Mouse (Mus musculus): Measurements from ENCODE around the gene Cand2.

The Cand2 gene

DNA sequence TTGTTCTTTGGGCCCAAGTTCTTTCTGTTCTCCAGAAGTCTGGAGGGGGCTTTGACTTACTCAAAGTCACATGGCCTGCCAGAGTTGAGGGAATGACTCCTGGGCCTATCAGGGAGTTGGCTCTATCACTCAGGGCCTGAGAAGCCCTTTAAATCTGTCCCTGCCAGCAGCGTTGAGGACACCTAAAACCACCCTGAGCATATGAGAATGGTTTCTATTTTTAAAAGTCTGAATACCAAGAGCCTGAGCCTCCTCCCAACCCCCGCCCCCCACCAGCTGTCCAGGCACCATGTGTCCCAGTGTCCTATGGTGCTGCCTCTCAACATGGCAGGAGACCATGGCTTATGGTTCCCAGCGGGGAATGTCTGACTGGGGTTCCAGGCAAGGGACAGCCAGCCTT lies 1.5 kb downstream of the Cand2 start:
- no peak for DNase-seq

- DNase-seq = no peak
These were observed 2.0 kb downstream of the Cand2 start for GRCm38 (mm10) chr6:115776363-115776762.

- DNase-seq = no peak
These were observed 8.4 kb downstream of the Cand2 start for GRCm38 (mm10) chr6:115782781-115783180.

- DNase-seq = no peak
These were observed 16.7 kb downstream of the Cand2 start for GRCm38 (mm10) chr6:115791016-115791415.

GRCm38 (mm10) chr6:115791842-115792686 lies 17.7 kb downstream of the Cand2 start:
- DNase-seq = no peak

- no peak for DNase-seq
These were observed 18.4 kb downstream of the Cand2 start for GRCm38 (mm10) chr6:115792691-115793215.

- no peak for DNase-seq
These were observed 27.5 kb downstream of the Cand2 start for GRCm38 (mm10) chr6:115801811-115802210.

DNA sequence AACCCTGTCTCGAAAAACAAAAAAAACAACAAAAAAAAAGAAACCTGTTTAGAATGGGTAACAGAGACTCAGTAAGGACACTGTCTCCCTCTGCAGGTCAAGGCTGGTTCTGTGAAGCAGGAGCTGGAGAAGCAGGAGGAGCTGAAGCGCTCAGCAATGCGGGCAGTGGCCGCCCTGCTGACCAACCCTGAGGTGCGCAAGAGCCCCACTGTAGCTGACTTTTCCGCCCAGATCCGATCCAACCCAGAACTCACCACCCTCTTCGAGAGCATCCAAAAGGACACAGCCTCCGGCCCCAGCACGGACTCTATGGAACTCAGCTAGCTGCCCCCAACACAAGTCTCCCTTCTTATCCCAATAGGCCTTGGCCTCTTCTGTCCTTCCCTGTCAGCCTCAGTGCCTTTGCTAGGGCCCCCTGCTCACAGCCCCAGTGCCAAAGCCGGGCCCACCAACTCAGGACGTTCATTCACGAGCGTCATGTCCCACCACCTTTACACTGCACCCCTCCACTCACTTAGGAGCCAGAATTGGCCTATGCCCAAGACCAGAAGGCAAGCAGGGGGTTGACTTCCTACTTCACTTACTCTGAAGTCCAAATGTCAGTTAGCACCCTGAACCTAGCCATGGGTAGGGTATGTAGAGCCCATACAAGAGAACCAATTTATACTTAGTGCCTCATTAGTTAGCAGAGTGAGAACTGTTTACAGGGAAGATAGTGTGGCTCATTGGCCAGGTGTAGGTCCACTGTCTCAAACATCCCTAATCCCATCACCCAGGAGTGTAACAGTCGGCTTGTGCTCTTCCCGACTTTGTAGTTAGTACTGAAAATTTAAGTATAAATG lies 29.4 kb downstream of the Cand2 start:
- DNase-seq = peak; percentile 83

DNA sequence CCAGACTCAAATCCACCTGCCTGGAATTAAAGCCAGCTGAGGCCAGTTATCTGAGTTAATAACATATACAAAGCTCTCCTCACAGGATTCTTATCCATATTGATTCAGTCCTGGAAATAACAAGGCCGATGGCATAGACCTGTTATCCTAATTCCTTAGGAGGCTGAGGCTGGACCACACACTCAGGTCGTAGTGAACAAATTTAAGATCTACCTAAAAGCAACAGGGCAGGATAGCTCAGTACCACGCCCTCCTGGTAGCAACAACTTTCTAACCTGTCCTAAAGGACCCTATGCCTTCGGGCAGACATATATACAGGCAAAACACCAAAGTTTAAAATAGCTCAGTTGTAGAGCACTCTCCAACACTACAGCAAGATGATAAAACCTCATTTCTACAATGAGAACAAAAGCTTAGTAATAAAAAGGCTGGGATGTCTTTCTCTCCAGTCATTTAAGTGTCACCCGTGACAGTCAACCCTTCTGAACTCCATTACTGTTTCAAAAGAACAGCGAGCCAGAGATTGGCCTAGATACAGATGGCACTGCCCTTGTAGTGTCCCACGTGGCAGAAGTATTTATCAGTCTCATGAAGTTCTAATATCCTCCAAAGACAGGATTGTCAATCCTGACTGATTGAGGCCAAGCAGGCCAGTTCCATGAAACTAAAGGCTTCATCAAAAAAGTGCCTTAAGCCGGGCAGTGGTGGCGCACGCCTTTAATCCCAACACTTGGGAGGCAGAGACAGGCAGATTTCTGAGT lies 30.3 kb downstream of the Cand2 start:
- no peak for DNase-seq

DNA sequence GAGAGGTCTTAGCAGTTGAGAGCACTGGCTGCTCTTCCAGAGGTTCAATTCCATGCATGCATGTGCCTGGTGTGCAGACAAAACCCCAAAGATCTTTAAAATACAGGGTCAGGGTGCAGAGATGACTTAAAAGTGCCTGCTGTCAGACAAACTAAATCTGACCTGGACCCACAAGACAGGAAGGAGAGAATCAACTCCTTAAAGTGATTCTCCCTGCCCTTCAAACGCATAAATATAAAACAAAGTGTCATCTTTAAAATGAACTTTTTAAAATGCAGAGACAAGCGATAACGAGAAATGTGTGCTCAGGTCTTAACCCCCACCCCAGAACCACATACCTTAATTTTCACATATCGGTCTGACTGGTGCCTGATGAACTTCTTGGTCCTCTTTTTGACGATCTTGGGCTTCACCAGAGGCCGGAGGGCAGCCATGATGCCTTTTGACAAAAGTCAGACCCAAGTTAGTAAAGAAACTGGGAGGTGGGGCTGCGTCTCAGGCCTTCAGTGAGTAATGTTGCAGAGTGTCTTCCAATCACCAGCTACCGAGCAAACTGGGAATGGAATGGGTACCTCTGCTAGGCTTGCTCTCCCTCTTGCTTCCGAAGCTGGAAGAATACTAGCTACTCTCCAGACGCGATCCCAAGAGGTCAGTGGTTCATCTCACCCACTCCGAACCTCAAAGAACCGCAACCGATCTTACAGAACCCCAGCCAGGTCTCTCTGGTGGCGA lies 33.3 kb downstream of the Cand2 start:
- no peak for DNase-seq

DNA sequence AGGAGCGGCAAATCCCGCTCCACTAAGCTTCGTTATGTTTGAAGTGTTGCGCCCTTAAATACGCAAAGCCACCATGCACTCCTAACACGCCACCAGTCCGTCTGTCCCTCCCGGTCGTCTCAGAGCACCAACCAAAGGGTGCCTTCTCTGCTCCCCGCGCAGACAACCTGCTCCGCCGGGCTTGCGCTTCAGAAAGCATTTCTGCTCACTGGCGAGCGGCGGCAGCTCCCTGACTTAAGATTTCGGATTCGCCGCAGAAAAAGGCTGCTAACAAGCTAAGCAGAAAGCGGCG lies 33.8 kb downstream of the Cand2 start:
- no peak for DNase-seq

- DNase-seq = peak; percentile 87
These were observed 34.3 kb downstream of the Cand2 start, which contains the start of gene Rpl32 for GRCm38 (mm10) chr6:115808488-115809231. Rpl32 (minus strand) TSS chr6:115808747.

DNA sequence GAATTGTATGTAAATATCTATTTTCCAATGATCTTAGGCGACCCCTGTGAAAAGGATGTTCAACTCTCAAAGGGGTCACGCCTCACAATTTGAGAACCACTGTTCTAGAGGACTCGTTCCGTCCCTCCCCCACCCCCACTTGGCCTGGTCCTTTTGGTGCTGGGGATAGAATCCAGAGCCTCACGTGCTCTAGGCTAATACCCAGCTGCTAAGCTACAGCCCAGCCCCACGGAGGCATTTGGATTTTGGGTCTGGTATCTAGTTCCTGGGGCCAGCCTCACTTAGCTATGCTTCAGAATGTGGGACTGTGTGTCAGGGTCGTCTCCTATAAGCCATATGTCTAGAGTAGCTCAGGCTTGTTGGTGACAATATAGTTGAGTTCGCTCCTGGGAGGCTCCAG lies 37.3 kb downstream of the Cand2 start:
- no peak for DNase-seq

GRCm38 (mm10) chr6:115814104-115814503 lies 39.8 kb downstream of the Cand2 start:
- DNase-seq = peak; percentile 67

DNA sequence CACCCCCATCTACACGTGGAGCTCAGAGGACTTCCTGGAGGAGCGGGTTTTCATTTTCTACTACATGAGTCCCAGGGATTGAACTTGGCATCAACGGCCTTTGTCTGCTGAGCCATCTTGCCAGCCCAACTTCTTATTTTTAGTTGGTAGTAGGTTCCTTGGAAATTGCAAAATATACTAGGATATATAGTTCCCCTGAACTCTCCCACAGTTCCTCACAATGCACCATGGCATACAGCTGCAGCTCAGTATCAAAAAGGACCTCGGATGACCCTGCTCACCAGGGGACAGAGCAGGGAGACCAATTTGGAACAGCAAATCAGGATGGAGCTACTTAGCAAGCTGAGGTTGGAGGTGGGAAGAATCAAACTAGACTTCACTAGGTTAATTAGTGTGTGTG lies 40.7 kb downstream of the Cand2 start:
- DNase-seq = no peak

- DNase-seq = no peak
These were observed 43.8 kb downstream of the Cand2 start for GRCm38 (mm10) chr6:115818129-115818528.

DNA sequence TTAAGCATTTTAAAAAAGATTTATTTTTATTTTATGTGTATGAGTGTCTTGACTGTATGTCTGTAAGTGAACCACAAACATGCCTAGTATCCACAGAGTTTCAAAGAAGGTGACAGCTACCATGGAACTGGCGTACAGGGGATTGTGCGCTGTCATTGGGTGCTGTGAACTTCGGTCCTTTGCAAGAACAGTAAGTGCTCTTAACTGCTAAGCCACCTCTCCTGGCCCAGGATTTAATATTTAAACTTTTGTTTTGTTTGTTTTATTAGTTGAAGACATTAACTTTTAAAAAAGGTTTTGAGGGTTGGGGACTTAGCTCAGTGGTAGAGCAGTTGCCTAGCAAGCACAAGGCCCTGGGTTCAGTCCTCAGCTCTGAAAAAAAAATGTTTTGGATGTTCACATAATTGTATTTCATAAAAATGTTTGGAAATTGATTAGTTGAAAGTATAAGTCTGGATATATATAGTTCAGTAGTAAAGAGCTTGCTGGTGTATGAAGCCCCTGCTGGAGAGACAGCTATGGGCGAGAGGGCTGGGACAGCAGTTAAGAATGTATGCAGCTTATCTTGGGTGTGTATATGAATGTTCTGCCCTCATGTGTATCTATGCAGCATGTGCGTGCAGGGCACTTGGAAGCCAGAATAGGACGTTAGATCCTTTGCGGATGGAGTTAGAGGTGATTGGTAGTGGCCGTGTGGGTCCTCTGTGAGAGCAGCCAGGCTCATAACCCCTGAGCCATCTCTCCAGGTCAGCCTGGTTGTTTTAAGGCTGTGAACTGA lies 47.1 kb downstream of the Cand2 start:
- DNase-seq = no peak

DNA sequence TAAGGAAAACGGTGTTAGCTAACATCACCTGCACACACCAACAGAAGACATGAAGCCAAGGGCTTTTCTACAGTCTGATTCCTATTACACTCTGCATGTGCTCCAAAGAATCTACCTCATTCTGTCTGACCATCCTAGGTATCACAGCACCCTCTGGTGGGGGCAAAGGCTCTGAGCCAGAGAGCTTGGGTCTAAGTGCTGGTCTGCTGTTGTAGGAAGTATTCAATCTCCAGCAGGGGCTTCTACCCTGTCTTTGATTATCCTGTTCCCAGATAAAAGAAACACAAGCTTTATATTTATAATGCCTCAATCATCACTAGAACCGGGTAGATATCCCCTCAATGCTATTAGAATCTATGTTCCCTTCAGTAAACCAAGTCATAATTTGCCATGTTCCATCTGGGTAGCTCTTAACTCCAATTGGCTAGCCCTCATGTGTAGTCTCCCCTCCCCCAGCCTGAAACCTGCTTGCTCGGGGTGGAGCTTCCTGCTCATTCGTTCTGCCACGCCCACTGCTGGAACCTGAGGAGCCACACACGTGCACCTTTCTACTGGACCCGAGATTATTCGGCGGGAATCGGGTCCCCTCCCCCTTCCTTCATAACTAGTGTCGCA lies 49.6 kb downstream of the Cand2 start:
- DNase-seq = peak; percentile 35

- no peak for DNase-seq
These were observed 56.7 kb downstream of the Cand2 start for GRCm38 (mm10) chr6:115830779-115831601.
